Mouse (Mus musculus) left cerebral cortex, postnatal 4 days (tissue): Measurements from ENCODE around the gene Klc4. TPM values are rescaled to one million over a fixed set of nuclear protein-coding genes. Genes with fewer than 3 reads are reported as not detected.
A peak's percentile ranks its signal among the peaks of the same experiment; 100 is the strongest.

ENCODE experiments used
- DNase-seq: peaks from one replicate; pipeline ENCODE4 v3.0.0-alpha.2; 2022
- intact Hi-C: fragments of 180-260 bp; cut with DNase I; formaldehyde crosslinking; loops from one replicate; pipeline ENCODE4 v1.15.1; 2025
- total RNA-seq, 2 experiments: library from RNA; stranded (reverse); gene quantifications; 2 replicates each; pipeline ENCODE4 v1.2.3; 2021

Gene Klc4
- total RNA-seq, 2 experiments from 2014 or later: 18.9 to 20.4 TPM

GRCm38 (mm10) chr17:46623819-46624557 lies 21.8 kb downstream of the Klc4 start:
- intact Hi-C loops: no loop called here
- peak; percentile 17 for DNase-seq

- intact Hi-C loops: no loop called here
- no peak for DNase-seq
Measured at GRCm38 (mm10) chr17:46622269-46622668, 23.6 kb downstream of the Klc4 start.

GRCm38 (mm10) chr17:46621324-46621723 lies 24.5 kb downstream of the Klc4 start:
- intact Hi-C loops: no loop called here
- peak; percentile 58 for DNase-seq

GRCm38 (mm10) chr17:46619683-46620357 lies 26.0 kb downstream of the Klc4 start:
- DNase-seq: no peak
- intact Hi-C loops: no loop called here

- intact Hi-C loops: no loop called here
- no peak for DNase-seq
Measured at GRCm38 (mm10) chr17:46618769-46619682, 26.8 kb downstream of the Klc4 start.

- no peak for DNase-seq
Measured at GRCm38 (mm10) chr17:46618394-46618768, 27.4 kb downstream of the Klc4 start.

GRCm38 (mm10) chr17:46617799-46618198 lies 28.0 kb downstream of the Klc4 start:
- intact Hi-C loops: no loop called here
- DNase-seq: no peak

More at GRCm38 (mm10) chr17:46618394-46618768, 27.4 kb downstream of the Klc4 start:
- intact Hi-C loops: no loop called here

- intact Hi-C loops: no loop called here
Measured at GRCm38 (mm10) chr17:46613229-46613628, 32.6 kb downstream of the Klc4 start.

GRCm38 (mm10) chr17:46612820-46613219 lies 33.0 kb downstream of the Klc4 start:
- no peak for DNase-seq
- intact Hi-C loops: no loop called here

More at GRCm38 (mm10) chr17:46613229-46613628, 32.6 kb downstream of the Klc4 start:
- DNase-seq: no peak

GRCm38 (mm10) chr17:46612189-46612588 lies 33.6 kb downstream of the Klc4 start:
- DNase-seq: no peak
- intact Hi-C loops: no loop called here

- intact Hi-C loops: no loop called here
- no peak for DNase-seq
Measured at GRCm38 (mm10) chr17:46611316-46611715, 34.5 kb downstream of the Klc4 start.

- intact Hi-C loops: no loop called here
- DNase-seq: no peak
Measured at GRCm38 (mm10) chr17:46609721-46610514, 35.9 kb downstream of the Klc4 start.

- no peak for DNase-seq
- intact Hi-C loops: no loop called here
Measured at GRCm38 (mm10) chr17:46605987-46606386, 39.8 kb downstream of the Klc4 start.

GRCm38 (mm10) chr17:46605126-46605525 lies 40.7 kb downstream of the Klc4 start:
- intact Hi-C loops: no loop called here
- no peak for DNase-seq

- DNase-seq: no peak
- intact Hi-C loops: no loop called here
Measured at GRCm38 (mm10) chr17:46603229-46603628, 42.6 kb downstream of the Klc4 start.

GRCm38 (mm10) chr17:46602212-46602611 lies 43.6 kb downstream of the Klc4 start:
- intact Hi-C loops: no loop called here
- DNase-seq: no peak

- no peak for DNase-seq
- intact Hi-C loops: no loop called here
Measured at GRCm38 (mm10) chr17:46600569-46600968, 45.3 kb downstream of the Klc4 start.

- no peak for DNase-seq
- intact Hi-C loops: no loop called here
Measured at GRCm38 (mm10) chr17:46598963-46599362, 46.9 kb downstream of the Klc4 start.

GRCm38 (mm10) chr17:46597956-46598355 lies 47.9 kb downstream of the Klc4 start:
- no peak for DNase-seq
- intact Hi-C loops: no loop called here

GRCm38 (mm10) chr17:46595336-46595735 lies 50.5 kb downstream of the Klc4 start:
- intact Hi-C loops: no loop called here
- no peak for DNase-seq
